Mouse (Mus musculus): ENCODE measurements at regions not wholly inside any gene's neighbourhood (a gene's known extent, or its start where the extent isn't known, plus 50 kb on each side); places are given as distances from the start of the nearest gene placed in this dataset.

DNA sequence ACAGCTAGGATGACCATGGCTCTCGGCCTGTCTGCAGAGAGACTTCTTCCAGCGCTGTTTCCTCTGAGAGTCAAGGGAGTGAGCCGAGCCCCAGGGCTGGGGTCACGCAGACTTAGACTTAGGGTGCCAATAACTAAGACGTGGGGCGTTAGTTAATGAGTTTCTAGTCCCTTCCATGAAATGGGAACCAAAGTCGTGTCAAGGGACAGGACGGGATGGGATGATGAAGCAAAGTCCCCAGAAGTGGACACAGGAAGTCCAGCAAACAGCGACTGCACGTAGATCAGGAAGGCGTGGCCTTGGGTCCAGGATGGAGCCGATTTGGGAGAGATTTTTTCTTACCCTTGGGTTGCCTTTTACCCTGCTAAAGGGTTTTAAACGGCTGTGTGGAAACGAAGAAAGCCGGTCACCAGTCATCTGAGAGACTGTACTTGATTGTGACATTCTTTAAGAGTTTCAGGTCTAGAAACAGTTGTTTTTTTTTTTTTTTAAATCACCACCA, 112.5 kb upstream of the Egln3 start:
- DNase-seq (ENCODE audit: low read depth), result no peak

GRCm38 (mm10) chr12:54314153-54314552, 110.5 kb upstream of the Egln3 start:
- DNase-seq (ENCODE audit: low read depth), result no peak

DNA sequence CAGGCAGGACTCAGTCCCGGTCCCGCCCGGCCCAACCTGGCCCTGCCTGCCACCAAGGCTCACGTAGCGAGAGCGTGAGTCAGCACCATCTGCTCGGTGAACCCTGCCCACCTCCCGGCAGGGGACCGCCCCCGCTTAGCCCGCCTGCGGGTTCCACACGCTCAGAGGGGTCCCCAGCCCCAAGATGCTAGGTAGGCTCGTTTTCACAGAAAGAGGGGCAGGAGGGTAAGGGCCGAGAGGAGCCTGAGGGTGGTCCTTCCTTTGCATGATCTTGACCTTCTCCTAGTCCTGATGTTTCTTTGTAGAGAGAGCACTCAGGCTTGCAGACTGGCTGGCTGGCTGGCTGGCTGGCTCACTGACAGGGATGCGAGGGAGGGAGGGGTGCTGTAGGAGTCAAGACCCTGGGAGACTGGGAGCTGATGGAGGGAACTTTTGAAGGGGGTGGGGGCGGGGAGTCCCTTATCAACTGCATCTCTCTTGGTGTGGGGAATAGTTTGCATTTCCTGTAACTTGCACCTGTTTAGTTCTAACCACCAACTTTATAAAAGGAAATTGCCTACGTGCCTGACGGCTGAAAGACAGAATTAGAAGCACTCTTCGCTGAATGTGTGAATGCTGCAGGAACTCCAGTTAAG, 109.7 kb upstream of the Egln3 start:
- DNase-seq (ENCODE audit: low read depth), result no peak

- DNase-seq (ENCODE audit: low read depth), result no peak
These were observed 109.0 kb upstream of the Egln3 start for GRCm38 (mm10) chr12:54312522-54313210.

DNA sequence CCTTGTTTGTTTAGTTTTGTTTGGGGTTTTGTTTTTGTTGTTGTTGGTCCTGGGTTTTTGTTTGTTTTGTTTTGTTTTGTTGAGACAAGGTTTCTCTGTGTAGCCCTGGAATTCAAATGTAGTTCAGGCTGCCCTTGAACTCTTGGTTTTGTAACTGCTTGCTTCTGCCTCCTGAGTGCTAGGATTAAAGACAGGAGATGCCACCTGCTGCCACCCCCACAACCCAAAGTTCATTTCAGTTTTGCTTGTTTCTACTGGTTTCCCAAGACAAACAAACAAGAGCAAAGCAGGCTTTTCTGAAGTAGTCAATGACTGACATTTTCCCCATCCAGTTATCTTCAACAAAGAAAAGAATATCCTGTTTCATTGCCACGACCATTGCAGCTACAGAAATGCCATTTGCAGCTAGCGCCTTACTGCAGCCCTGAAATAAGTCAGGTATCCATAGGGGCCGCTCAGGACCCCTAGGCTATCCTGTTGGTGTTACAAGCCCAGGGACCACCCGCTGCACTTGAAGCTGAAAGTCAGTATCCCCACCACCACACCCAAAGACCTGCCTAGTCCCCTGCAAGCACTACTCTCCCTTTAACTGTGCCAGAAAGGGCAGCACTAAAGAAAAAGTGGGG, 108.3 kb upstream of the Egln3 start:
- DNase-seq (ENCODE audit: low read depth), result no peak

DNA sequence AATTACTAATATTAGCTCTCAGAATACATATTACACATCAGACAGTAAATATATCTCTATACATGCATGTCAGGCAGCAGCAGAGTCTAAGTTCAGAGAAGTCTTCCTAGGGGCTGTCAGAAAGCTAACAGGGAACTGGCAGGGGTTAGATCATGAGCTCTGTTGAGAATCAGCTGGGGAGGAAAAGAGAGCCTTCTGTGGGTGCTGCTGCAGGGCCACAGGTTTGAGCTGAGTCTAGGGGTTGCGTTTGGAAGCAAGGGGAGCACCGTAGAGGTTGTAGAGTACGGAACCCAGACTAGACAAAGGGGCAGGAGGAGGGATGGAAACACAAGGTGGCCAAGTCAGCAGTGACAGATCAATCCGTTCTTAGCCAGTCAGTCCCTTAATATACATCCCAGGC, 106.2 kb upstream of the Egln3 start:
- no peak for DNase-seq (ENCODE audit: low read depth)

DNA sequence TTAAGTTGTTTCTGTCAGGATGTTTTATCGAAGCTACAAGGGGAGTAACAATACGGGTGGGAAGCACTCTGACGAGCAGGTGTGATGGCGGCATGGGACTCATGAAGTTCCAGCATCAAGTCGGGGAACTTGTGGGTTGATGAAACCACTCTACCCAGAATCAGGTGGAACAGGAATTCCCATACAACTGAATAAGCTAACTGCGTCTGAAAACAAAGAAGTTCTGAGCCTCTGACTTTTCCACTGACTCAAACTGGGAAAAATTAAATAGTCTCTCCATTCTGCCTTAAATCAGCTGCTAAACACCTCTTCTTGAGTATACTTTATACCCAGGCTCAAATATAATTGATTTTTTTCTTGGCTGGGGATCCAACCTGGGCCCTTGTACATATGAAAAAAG, 105.6 kb upstream of the Egln3 start:
- DNase-seq (ENCODE audit: low read depth), result no peak

DNA sequence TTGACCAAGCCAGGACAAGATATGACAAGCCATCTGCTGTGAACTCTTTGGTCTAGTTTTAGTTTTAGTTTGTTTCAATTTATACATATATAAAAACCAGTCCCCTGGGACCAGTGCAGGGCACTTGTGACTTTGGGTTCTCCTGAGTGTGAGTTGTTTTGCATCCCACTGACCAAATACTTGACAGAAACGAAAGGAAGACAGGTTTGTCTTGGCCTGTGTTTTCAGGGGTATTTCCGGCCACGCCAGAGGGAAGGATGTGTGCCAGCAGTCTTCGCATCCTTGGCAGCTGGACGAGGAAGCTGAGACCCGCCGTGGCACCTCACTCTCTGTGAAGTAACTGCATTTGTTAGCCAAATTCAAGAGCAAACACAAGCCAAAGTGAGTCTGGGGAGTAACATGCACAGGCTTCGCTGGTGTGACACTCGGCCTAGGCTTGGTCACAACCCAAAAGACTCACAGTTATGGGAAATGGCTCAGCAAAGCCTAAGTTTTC, 101.5 kb upstream of the Egln3 start:
- DNase-seq (ENCODE audit: low read depth), result no peak

DNA sequence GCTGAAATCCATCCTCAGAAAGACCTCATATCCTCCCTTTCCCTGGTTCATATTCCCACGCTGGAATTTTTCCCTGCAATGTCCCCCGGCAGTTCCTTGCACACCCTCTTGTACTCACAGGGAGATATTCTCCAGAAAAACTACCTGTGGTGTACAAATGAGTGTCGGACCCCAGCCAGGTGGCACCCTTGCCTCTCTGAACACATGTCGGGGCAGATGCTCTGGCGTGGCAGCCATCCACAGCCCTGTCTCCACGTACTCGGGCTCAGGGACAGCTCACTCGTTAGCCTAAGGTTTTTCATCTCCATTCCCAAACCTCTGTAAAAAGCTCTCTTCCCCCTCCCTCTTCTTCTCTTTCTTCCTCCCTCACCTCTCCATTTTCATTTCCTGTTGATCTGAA, 100.1 kb upstream of the Egln3 start:
- no peak for DNase-seq (ENCODE audit: low read depth)

DNA sequence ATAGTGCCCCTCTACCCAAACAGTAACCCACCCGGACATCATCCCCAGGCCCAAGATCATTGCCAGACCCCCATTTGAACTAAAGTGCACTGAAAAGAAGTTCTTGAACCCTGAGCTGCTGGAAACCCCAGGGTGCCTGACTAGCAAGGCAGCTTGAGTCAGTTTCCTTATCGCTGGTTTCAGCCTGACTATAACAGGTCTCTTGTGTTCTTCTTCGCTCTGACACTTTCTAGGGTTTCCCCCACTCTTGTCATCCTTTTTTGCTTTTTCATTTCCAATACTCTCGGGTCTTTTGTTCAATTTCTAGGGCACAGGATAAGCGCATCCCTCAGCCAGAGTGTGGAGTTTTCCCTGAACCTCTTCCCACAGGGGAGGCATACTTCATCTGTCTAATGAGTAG, 95.8 kb upstream of the Egln3 start:
- no peak for DNase-seq (ENCODE audit: low read depth)

DNA sequence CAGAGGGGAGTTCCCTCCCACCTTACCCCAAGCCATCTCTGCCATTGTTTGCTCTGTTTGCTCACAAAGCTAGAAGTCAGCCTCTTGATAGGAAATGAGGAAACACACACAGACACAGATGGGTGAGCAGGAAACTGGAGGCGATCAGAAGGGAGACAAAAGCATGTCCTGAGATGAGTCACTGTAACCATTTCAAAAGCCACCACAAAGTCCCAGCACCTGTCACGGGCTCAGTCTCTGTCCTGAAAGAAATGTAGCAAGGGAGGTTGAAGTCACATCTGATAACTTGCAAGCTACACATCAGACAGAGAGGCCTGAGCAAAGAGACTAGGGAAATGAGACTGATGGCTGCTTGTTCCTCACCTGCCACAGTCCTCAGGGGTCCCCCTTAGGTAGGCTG, 89.6 kb upstream of the Egln3 start:
- peak; percentile 50 for DNase-seq (ENCODE audit: low read depth)

GRCm38 (mm10) chr12:54290311-54290710, 86.7 kb upstream of the Egln3 start:
- no peak for DNase-seq (ENCODE audit: low read depth)

DNA sequence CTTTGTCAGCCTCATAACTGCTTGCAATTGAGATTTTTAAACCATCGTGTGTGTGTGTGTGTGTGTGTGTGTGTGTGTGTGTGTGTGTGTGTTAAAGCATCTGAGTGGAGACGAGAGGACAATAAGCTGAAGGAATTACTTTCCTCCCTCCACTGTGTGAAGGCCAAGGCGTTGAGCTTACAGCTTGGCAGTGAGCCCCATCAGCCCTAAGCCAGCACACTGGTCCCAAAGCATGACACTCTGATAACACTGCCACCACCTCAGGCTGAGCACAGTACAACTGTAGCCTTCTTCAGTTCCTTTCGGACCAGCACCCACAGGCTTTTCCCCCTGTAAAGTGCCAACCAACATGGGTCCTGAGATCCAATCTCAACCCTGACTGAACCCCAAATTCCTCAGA, 85.1 kb upstream of the Egln3 start:
- DNase-seq (ENCODE audit: low read depth), result no peak

- DNase-seq (ENCODE audit: low read depth), result no peak
These were observed 84.4 kb upstream of the Egln3 start for GRCm38 (mm10) chr12:54288041-54288502.

DNA sequence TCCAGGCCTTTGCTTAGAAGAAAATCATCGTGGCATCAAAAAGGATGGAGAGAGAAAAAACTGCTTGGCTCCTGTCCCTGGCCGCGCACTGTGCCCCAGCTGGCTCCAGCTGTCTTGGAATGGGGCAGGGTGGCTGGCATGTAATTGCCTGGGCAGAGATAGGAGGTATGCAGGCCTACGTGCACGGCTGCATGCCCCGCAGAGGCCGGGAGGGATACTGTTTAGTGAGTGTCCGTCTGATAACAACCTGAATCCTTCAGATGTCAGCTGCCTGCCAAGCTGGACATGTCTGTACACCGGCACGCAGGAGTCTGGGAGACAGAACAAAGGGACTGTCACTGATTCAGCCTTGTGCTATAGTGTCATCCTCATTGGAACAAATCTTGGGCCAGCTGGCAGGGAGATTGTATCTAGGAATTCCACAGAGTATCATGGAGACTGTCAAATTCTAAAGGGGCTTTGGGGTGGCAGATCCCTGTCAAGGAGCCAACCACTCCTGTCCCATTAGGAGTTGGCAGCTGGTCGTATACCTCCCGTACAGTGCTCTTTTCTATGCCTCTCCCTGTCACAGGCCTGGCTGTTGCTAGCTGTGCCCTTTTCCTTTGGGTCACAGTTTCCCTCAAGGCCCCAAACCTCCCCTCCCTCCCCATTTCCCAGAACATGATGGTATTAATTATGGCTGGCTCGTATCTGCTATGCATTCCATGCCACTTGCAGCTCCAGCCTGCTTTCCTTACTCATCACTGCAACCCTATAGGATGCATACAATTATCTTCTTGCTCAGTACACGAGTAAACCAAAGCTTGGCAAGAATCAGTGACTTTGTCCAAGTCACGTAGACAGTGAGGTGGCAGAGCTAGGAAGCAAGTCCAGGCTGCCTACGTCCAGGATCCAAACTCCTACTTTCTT, 83.5 kb upstream of the Egln3 start:
- no peak for DNase-seq (ENCODE audit: low read depth)

- no peak for DNase-seq (ENCODE audit: low read depth)
These were observed 80.0 kb upstream of the Egln3 start for GRCm38 (mm10) chr12:54283646-54284045.

DNA sequence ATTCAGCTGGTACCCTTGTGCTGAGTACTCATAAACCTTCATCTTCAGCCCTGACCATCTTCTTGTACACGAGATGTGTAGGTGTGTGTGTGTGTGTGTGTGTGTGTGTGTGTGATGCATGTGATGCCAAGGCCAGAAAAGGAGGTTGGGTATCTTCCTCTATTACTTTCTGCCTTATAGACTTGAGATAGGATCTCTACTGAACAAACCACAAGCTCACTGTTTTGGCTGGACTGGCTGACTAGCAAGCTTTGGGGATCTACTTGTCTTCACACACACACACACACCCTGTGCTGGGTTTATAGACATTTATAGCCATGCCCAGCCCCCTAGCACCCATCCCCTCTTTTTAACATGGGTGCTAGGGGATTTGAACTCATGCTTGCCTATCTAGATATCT, 79.4 kb upstream of the Egln3 start:
- DNase-seq (ENCODE audit: low read depth), result no peak

DNA sequence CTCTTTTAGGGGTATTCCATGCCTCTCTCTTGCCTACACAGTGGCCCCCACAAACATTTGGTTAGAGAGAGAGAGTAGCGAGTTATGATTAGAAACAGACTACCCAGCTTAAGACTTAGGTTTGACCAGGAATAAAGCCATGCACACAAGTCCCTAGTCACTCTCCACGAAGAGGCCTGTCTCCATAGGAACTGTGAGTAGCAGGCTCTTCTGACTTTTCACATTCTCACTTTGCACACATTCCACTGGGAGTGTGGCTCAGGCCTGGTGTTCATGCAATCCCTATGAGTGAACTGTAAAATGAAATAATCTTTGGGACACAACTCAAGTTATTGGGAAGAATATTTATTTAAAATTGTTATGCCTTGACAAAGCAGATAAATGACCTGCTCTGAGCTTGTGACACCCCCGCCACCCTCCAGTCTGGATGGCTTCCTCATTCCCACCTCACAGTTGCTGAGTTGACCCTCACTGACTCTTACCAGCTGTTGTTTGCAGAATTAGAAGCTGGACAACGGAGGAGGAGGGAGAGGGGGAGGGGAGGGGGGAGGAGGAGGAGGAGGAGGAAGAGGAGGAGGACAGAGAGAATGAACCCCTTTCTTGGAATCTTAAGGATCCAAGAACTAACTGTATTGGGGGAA, 78.7 kb upstream of the Egln3 start:
- no peak for DNase-seq (ENCODE audit: low read depth)

DNA sequence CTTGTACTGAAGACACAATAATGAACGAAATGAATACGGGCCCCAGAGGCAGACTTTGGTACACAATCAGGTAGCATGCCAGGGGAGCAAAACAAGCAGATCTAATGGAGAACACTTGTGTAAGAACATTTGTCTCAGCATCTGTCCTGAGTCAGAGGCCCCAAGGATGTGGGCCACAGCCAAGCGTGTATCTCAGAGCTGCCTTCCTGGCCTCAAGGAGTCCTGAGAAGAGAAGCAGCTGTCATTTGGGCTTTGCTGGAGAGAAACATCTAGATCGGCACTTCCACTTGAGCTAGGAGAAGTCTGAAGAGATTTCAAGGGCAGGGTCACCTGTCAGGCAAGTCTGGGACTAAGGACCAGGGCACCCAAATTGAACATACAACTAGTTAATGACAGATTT, 76.8 kb upstream of the Egln3 start:
- no peak for DNase-seq (ENCODE audit: low read depth)

- DNase-seq (ENCODE audit: low read depth), result no peak
These were observed 76.3 kb upstream of the Egln3 start for GRCm38 (mm10) chr12:54280001-54280400.

GRCm38 (mm10) chr12:54276978-54277537, 73.4 kb upstream of the Egln3 start:
- DNase-seq (ENCODE audit: low read depth), result no peak
